Mouse (Mus musculus): ENCODE data around the gene Chrm3. TPM values are rescaled to one million over a fixed set of nuclear protein-coding genes. Genes with fewer than 3 reads are reported as not detected.

The Chrm3 gene
- polyA plus RNA-seq (2015; fragmentation: Nextera tagmentation; extraction: Ambion mirVana), result 0.17 and 0.28 TPM in 2 replicates

GRCm38 (mm10) chr13:10360777-10361176 lies at the start of gene Chrm3:
Gene Chrm3, minus strand, starts transcription at chr13:10360847.

Small RNA genes within 50 kb of the gene (microRNA-seq; reads per million reads assigned to microRNA genes)
- gene Gm24187, result 0 to 0.21 reads per million in 2 experiments

All from skeletal muscle tissue, postnatal 0 days (tissue).